Mouse (Mus musculus): ENCODE results near the gene Gm20388. TPM values are rescaled to one million over a fixed set of nuclear protein-coding genes. Genes with fewer than 3 reads are reported as not detected.

The Gm20388 gene
- polyA plus RNA-seq, 2 experiments = 8.5 TPM; not detected in 1

DNA sequence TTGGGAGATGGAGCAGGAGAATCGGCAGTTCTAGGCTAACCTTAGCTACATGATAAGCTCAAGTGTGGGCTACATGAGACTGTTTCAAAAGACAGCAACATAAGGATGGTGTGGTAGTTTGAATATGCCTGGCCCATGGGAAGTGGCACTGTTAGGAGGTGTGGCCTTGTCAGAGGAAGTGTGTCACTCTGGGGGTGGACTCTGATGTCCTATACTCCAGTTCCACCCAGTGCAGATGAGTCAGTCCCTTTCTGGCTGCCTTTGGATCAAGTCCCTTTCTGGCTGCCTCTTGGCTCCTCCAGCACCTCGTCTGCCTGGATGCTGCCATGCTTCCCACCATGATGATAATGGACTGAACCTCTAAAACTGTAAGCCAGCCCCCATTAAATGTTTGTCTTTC lies 3382.1 kb downstream of the Gm20388 start:
- H3K4me2 ChIP-seq (ENCODE audit: low read depth) = no peak overlapping the region
- no peak for DNase-seq (ENCODE audit: low read depth in 3 of 3, low spot score in 3 of 3)
- ATAC-seq (ENCODE audit: insufficient read depth) = no peak
- no peaks in the 10 kb centered on the region for H3K4me1 ChIP-seq (replicated peaks; ENCODE audit: control insufficient read depth in 2 of 2, insufficient read depth in 2 of 2, low read length in 1 of 2)
- no peaks in the 10 kb centered on the region for H3K9me3 ChIP-seq (ENCODE audit: control insufficient read depth, low read length)
- TF ChIP-seq EP300 (IDR thresholded peaks at IDR 0.05; ENCODE audit: low read depth) (no peak), CTCF (IDR thresholded peaks at IDR 0.05; ENCODE audit: low read depth) (no peak)
- H3K27ac ChIP-seq = no peak overlapping the region
- H3K9ac ChIP-seq (replicated peaks) = no peak overlapping the region
- WGBS (ENCODE audit: insufficient replicate concordance) = 69% methylated on average over 2 of the region's 2 CpGs
- H3K36me3 ChIP-seq (replicated peaks; ENCODE audit: control insufficient read depth, insufficient read depth, low read depth) = peaks cover 9% of the 10 kb centered on the region
- H3K27me3 ChIP-seq (ENCODE audit: control insufficient read depth, insufficient read depth, low read length) = no peaks in the 10 kb centered on the region
- no peak overlapping the region for H3K4me3 ChIP-seq (ENCODE audit: insufficient read depth in 1 of 2, low read depth in 2 of 2, low read length in 2 of 2)

DNA sequence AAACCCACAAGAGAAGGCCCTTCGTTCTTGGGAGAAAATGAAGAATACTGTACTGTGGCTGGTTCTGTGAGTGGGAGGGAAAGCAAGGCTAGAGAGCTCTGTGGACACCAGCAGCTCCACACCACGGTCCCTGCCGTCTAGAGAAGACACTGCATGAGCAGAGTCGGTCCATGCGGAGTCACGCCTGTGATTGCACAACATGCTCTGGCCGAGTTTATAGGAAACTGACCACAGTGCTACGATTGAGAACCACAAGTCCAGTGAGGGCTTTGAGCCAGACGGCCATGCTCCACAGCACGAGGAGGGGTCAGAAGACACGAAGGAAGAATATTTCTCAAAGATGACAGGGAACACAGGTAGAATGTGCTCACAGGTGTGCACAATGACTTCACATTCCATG lies 3387.7 kb downstream of the Gm20388 start:
- ATAC-seq (ENCODE audit: insufficient read depth) (no peak), DNase-seq (ENCODE audit: low read depth in 3 of 3, low spot score in 3 of 3) (no peak)
- Histone ChIP-seq H3K4me3 (ENCODE audit: insufficient read depth in 1 of 2, low read depth in 2 of 2, low read length in 2 of 2) (no peak overlapping the region), H3K4me2 (ENCODE audit: low read depth) (no peak overlapping the region), H3K36me3 (replicated peaks; ENCODE audit: control insufficient read depth, insufficient read depth, low read depth) (peaks cover 8% of the 10 kb centered on the region), H3K4me1 (replicated peaks; ENCODE audit: control insufficient read depth in 2 of 2, insufficient read depth in 2 of 2, low read length in 1 of 2) (no peaks in the 10 kb centered on the region), H3K9ac (replicated peaks) (no peak overlapping the region), H3K27ac (no peak overlapping the region), H3K27me3 (ENCODE audit: control insufficient read depth, insufficient read depth, low read length) (no peaks in the 10 kb centered on the region), H3K9me3 (ENCODE audit: control insufficient read depth, low read length) (no peaks in the 10 kb centered on the region)
- no peak for TF ChIP-seq CTCF (IDR thresholded peaks at IDR 0.05; ENCODE audit: low read depth)
- TF ChIP-seq EP300 (IDR thresholded peaks at IDR 0.05; ENCODE audit: low read depth) = no peak
- 75% methylated on average over 11 of the region's 11 CpGs for WGBS (ENCODE audit: insufficient replicate concordance)

DNA sequence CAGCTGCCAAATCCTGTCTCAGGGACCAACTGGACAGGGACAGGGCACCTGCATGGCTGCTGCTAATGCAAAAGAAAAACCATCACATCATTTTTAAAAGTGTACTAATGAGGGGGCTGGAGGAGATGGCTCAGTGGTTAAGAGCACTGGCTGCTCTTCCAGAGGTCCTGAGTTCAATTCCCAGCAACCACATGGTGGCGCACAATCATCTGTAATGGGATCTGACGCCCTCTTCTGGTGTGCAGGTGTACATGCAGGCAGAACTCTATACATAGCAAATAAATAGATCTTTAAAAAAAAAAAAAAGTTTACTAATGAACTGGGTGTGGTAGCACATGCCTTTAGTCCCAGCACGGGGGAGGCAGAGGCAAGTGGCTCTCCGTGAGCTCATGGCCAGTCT lies 3398.1 kb downstream of the Gm20388 start:
- no peaks in the 10 kb centered on the region for H3K9me3 ChIP-seq (ENCODE audit: control insufficient read depth, low read length)
- no peak overlapping the region for H3K4me3 ChIP-seq (ENCODE audit: insufficient read depth in 1 of 2, low read depth in 2 of 2, low read length in 2 of 2)
- no peak overlapping the region for H3K9ac ChIP-seq (replicated peaks)
- H3K27me3 ChIP-seq (ENCODE audit: control insufficient read depth, insufficient read depth, low read length) = no peaks in the 10 kb centered on the region
- DNase-seq (ENCODE audit: low read depth in 3 of 3, low spot score in 3 of 3) = no peak
- peaks cover 17% of the 10 kb centered on the region for H3K36me3 ChIP-seq (replicated peaks; ENCODE audit: control insufficient read depth, insufficient read depth, low read depth)
- 63% methylated on average over 4 of the region's 4 CpGs for WGBS (ENCODE audit: insufficient replicate concordance)
- no peak overlapping the region for H3K4me2 ChIP-seq (ENCODE audit: low read depth)
- no peak overlapping the region for H3K27ac ChIP-seq
- TF ChIP-seq CTCF (IDR thresholded peaks at IDR 0.05; ENCODE audit: low read depth) (peak; percentile 44), EP300 (IDR thresholded peaks at IDR 0.05; ENCODE audit: low read depth) (no peak)
- ATAC-seq (ENCODE audit: insufficient read depth) = no peak
- no peaks in the 10 kb centered on the region for H3K4me1 ChIP-seq (replicated peaks; ENCODE audit: control insufficient read depth in 2 of 2, insufficient read depth in 2 of 2, low read length in 1 of 2)

DNA sequence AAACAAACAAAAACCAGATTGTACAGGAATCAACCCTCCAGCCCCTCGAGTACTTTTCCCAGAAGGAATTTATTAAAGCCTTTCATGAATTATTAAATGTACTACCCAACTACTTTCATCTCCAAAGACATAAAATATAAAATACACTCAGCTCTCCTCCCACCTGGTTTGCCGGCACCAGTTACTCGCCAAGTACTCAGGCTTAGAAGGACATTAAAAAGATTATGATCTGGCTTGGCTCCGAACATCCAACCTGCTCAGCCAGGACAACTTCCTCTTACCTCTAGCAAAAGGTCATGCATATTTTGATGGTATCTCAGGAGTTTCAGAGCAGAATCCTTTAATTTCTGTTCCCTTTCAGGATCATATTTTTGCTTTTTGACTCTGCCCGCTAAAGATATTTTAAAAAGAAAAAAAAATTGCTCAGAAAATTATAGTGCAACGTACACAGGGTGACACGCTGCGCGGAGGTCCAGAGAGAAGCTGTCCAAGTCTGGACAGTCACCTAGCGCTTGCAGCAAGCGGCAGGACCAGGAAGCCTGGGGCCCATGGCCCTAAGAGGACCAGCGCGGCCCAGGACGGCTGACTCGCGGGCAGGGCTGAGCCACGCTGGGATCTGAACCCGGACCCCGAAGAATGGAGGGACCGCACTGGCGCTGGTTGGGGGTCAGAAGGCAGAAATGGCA lies 3407.3 kb downstream of the Gm20388 start:
- peak overlapping the region; percentile 92 for H3K4me2 ChIP-seq (ENCODE audit: low read depth)
- H3K9me3 ChIP-seq (ENCODE audit: control insufficient read depth, low read length) = no peaks in the 10 kb centered on the region
- ATAC-seq (ENCODE audit: insufficient read depth) = peak; percentile 84
- TF ChIP-seq CTCF (IDR thresholded peaks at IDR 0.05; ENCODE audit: low read depth) = no peak
- no peak for TF ChIP-seq EP300 (IDR thresholded peaks at IDR 0.05; ENCODE audit: low read depth)
- H3K4me1 ChIP-seq (replicated peaks; ENCODE audit: control insufficient read depth in 2 of 2, insufficient read depth in 2 of 2, low read length in 1 of 2) = peaks cover 9 to 15% of the 10 kb centered on the region in 2 experiments
- peak overlapping the region; percentile 39 for H3K27ac ChIP-seq
- H3K9ac ChIP-seq (replicated peaks) = peak overlapping the region; percentile 79
- H3K36me3 ChIP-seq (replicated peaks; ENCODE audit: control insufficient read depth, insufficient read depth, low read depth) = no peaks in the 10 kb centered on the region
- 2% methylated on average over 21 of the region's 21 CpGs for WGBS (ENCODE audit: insufficient replicate concordance)
- no peaks in the 10 kb centered on the region for H3K27me3 ChIP-seq (ENCODE audit: control insufficient read depth, insufficient read depth, low read length)
- no peak for DNase-seq (ENCODE audit: low read depth in 3 of 3, low spot score in 3 of 3)
- H3K4me3 ChIP-seq (ENCODE audit: insufficient read depth in 1 of 2, low read depth in 2 of 2, low read length in 2 of 2) = peak overlapping the region; percentile 68

DNA sequence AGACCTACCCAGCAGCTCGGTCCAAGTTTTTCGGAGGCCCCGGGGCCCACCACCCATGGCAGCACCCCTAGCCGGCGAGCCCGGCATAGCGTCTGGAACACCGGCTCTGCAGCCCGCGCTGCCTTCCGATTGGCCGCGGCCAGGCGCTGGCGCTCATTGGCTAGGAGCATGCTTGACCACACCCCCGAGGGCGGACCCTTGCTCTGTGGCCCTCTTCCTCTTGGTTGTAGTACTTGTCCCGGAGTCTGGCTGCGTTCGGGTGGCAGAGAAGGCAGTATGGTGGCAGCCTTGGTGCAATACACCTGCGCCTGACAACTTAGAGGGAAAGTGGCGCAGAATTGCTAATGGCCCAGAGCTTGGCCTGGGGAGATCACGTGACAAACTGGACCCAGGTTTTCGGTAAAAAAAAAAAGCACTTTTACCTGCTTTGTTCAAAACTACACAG lies 3407.8 kb downstream of the Gm20388 start, which contains the start of gene Fanca:
Fanca (minus strand) TSS at position 110 of the 445 bp plus-strand sequence.
- peak; percentile 99 for ATAC-seq (ENCODE audit: insufficient read depth)
- under 1% methylated on average over 24 of the region's 24 CpGs for WGBS (ENCODE audit: insufficient replicate concordance)
- peak within 1 kb of the TSS; percentile 68 for H3K4me3 ChIP-seq (ENCODE audit: insufficient read depth in 1 of 2, low read depth in 2 of 2, low read length in 2 of 2)
- peak within 1 kb of the TSS; percentile 79 for H3K9ac ChIP-seq (replicated peaks)
- H3K4me2 ChIP-seq (ENCODE audit: low read depth) = peak within 1 kb of the TSS; percentile 92
- H3K4me1 ChIP-seq (replicated peaks; ENCODE audit: control insufficient read depth in 2 of 2, insufficient read depth in 2 of 2, low read length in 1 of 2) = peaks cover 9 to 15% of the 10 kb centered on the region in 2 experiments
- no peaks in the 10 kb centered on the region for H3K9me3 ChIP-seq (ENCODE audit: control insufficient read depth, low read length)
- peak within 1 kb of the TSS; percentile 39 for H3K27ac ChIP-seq
- no peaks in the 10 kb centered on the region for H3K27me3 ChIP-seq (ENCODE audit: control insufficient read depth, insufficient read depth, low read length)
- no peak for TF ChIP-seq EP300 (IDR thresholded peaks at IDR 0.05; ENCODE audit: low read depth)
- TF ChIP-seq CTCF (IDR thresholded peaks at IDR 0.05; ENCODE audit: low read depth) = peak; percentile 65
- peak; percentile 90 to 93 (median 92) for DNase-seq (ENCODE audit: low read depth in 3 of 3, low spot score in 3 of 3)
- no peaks in the 10 kb centered on the region for H3K36me3 ChIP-seq (replicated peaks; ENCODE audit: control insufficient read depth, insufficient read depth, low read depth)

All from liver, embryonic 14.5 days (tissue).